Mouse (Mus musculus) left cerebral cortex, postnatal 10 days (tissue): ENCODE data around the gene Unk. TPM values are rescaled to one million over a fixed set of nuclear protein-coding genes. Genes with fewer than 3 reads are reported as not detected.
"Not testable (repeated sequence)": the region's sequence is repeated elsewhere in the genome, so short reads cannot be mapped to it uniquely, and the experiment has no call there.

Experiments used
- DNase-seq, 2 experiments: peaks; one replicate each; pipeline ENCODE4 v3.0.0; 2021 to 2022; ENCODE audit warnings: low spot score in 2 of 2, mixed read lengths in 1 of 2; ENCODE audit errors: extremely low spot score in 1 of 2
- intact Hi-C: fragments of 180-260 bp; cut with DNase I; formaldehyde crosslinking; loops from one replicate; pipeline ENCODE4 v1.15.1; 2025
- total RNA-seq, 2 experiments: library from RNA; stranded (reverse); gene quantifications; 2 replicates each; pipeline ENCODE4 v1.2.3; 2021

The Unk gene
- total RNA-seq, 2 experiments from 2014 or later = 24.8 to 25.8 TPM

DNA sequence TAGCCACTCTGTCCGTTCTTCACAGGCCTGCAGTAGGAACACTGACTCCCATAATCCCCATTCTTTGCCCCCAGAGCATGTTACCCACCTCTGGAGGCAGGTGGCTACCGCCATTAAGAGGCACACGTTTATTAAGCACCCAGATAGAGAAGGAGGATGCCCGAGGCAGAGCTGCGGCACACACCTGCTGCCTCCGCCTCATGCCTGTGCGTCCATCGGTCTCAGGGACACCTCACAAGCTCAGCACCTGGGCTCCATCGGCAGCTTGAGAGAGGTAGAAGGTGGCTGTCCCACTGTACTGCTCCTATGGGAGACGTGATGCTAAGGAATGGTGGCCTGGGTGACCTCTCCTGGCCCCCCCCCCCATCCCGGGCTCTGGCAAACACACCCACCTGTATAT is 21.7 kb upstream of the Unk start:
- no peak for DNase-seq
- intact Hi-C loops = no loop called here

DNA sequence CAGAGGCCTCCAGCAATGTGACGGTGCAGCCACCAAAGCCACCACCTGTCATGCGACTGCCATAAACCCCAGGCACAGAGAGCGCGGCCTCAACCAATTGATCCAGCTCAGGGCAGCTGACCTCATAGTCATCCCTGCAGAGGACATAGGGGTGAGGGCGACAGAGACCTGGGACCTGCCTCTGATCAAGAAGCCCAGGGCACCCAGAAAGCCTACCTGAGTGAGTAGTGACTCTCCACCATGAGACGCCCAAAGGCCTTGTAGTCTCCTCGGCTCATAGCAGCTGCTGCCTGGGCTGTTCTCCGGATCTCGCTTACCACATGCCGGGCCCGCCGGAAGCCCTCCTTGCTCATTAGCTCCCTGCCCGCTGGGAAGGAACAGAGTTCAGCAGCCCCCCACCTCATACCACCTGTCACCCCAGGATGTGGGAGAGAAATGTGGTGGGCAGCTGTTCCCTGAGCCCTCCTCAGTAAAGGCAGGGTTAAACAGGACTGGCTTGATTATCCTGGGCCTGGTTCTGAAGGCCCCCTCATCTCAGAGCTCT is 21.2 kb upstream of the Unk start:
- intact Hi-C loops = no loop called here
- no peak for DNase-seq

DNA sequence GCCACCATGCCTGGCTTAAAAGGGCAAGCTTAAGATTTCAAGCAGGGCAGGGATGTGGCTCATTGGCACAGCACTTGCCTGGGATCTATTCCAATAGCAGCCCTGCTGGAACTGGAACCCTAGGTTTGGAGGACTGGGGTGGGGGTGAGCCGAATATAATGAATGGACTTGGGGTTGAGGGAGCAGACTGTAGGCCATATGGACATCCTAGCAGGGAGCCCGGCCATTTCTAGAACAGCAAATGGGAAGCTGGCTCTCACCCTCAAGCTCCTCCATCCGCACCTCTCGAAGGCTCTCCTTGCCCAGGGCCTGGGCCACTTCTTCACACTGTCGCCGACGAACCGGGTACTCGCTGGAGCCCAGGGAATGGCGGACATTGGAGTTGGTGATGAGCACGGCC is 20.5 kb upstream of the Unk start:
- intact Hi-C loops = no loop called here
- DNase-seq = no peak

GRCm38 (mm10) chr11:116010146-116010545 is 20.0 kb upstream of the Unk start:
- intact Hi-C loops = no loop called here

DNA sequence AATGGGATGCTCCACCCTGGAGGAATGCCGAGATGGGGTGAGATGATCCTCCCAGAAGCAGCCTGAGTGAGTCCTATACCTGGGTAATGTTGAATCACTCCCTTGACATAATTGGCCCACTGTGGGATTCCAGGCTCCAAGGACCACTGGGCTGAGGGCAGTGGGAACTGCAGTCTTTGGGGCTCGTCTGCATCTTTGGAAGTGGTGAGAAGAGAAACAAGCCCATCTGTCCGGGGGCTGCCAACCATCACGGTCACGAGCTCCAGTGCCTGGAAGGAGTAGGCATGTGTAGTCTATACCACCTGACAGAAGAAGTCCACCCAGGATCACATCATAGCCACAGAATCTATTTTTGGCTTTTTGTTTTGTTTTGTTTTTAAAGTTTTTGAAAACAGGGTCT is 19.2 kb upstream of the Unk start:
- intact Hi-C loops = no loop called here
- no peak for DNase-seq

More at GRCm38 (mm10) chr11:116010146-116010545, 20.0 kb upstream of the Unk start:
- no peak for DNase-seq

- intact Hi-C loops = no loop called here
- no peak for DNase-seq
These were observed 18.4 kb upstream of the Unk start for GRCm38 (mm10) chr11:116011529-116012261.

- intact Hi-C loops = no loop called here
- peak; percentile 59 to 95 for DNase-seq
These were observed 17.7 kb upstream of the Unk start, which contains the start of gene Galk1 for GRCm38 (mm10) chr11:116012262-116012947. Gene Galk1, minus strand, starts transcription at chr11:116012719.

GRCm38 (mm10) chr11:116014821-116015220 is 15.3 kb upstream of the Unk start:
- intact Hi-C loops = no loop called here
- no peak for DNase-seq

DNA sequence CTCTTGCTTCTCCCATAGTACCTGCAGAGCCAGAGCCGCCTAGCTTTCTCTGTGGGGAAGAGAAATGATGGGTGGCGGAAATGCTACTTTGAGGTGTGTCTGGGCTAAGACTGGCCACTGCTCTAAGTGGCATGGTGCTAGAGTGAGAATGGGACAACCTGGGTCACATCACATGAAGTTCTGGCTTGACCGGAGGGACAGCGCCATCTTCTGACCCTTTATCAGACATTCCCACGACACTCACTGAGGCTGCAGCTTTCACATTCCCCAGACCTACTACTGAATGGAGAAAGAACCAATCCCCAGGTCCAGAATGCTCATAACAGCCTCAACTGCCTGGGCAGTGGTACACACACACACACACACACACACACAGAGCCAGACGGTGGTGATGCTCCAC is 12.0 kb upstream of the Unk start:
- DNase-seq = peak in 1 of 2 experiments; percentile 46

DNA sequence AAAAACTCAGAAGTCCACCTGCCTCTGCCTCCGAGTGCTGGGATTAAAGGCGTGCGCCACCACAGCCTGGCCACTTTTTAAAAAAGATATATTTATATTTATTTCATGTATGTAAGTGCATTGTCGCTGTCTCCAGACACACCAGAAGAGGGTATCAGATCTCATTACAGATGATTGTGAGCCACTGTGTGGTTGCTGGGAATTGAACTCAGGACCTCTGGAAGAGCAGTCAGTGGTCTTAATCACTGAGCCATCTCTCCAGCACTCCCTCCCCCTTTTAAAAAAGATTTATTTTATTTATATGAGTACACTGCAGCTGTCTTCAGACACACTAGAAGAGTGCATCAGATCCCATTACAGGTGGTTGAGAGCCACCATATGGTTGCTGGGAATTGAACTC is 11.3 kb upstream of the Unk start:
- DNase-seq, intact Hi-C loops: not testable (repeated sequence)

More for the DNA sequence above, 12.0 kb upstream of the Unk start:
- intact Hi-C loops = no loop called here

GRCm38 (mm10) chr11:116019360-116019791 is 10.7 kb upstream of the Unk start:
- intact Hi-C loops = no loop called here

GRCm38 (mm10) chr11:116019976-116020411 is 10.1 kb upstream of the Unk start:
- intact Hi-C loops = no loop called here
- DNase-seq = peak in 1 of 2 experiments; percentile 54

More at GRCm38 (mm10) chr11:116019360-116019791, 10.7 kb upstream of the Unk start:
- DNase-seq = no peak

GRCm38 (mm10) chr11:116020519-116020922 is 9.6 kb upstream of the Unk start:
- intact Hi-C loops = no loop called here
- DNase-seq = no peak

- intact Hi-C loops = no loop called here
- no peak for DNase-seq
These were observed 8.5 kb upstream of the Unk start for GRCm38 (mm10) chr11:116021328-116022220.

DNA sequence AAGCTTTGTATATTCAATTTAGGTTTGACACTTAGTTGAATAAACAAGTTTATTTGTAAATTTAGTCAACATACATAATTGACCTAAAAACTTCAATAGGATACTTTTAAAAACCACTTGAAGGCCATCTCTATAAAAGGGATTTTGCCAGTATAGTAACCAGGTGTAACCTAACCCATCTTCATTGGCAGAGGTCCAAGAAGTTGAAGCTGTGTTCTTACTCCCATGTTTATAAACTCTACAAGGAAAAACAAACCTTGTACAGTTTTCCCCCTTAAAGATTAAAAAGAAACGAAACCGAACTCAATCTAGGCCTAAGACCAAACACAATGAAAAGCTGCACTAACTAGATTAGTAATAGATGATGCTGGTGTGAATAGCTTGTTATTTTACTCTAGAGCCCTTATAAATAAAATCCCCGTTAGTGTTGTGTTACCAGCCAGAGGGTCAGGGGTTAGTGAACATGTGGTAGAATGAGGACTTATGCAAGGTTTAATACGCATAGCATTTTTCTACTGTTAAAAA is 7.8 kb upstream of the Unk start:
- intact Hi-C loops = no loop called here
- DNase-seq = no peak

DNA sequence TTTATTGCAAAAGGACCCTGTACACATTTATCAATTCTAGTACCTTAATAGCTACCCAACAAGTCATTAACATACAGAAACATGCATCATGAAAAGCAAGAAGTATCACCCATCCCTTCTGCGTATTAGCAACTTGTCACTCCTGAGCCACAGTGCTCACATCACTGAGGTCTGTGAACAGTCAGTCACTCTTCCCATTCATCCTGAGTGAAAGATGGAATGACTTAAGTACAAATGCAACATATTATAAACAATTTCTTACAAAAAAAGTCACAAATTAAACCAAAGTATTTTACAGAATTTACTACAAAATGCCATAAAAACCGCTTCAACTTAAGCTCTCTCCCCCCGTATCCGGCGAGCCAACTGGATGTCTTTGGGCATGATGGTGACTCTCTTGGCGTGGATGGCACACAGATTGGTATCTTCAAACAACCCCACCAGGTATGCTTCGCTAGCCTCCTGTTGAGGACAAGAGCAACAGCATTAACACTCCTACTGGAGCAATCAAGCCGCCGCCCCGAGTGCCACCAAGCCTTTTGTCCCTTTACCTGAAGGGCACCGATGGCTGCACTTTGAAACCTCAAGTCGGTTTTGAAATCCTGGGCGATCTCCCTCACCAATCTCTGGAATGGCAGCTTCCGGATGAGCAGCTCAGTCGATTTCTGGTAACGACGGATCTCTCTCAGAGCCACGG is 6.9 kb upstream of the Unk start:
- intact Hi-C loops, DNase-seq: not testable (repeated sequence)

DNA sequence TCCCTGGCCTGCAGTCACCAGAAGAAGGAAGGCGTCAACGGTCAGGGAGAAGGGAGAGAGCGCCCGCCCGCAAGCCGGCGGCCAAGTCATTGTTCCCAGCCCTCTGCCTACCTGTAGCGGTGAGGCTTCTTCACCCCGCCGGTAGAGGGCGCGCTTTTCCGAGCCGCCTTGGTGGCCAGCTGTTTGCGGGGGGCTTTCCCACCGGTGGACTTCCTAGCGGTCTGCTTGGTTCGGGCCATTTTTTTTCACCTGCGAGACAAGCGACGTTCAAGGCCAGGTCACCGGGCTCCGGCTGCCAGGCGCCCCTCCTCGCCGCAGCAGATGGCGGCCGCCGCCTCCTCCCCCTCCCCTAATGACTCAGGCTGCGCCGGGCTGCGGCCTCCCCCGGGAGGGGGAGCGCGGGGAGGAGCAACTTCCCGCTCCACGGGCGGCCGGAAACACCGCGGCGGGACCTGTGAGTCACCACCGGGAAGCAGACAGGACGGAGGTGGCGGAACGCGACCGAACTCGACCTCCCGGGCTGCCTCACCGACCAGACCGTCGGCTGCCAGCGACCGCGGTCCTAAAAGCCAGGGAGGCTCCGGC is 6.3 kb upstream of the Unk start:
- intact Hi-C loops = no loop called here
- DNase-seq = peak; percentile 60 to 92

DNA sequence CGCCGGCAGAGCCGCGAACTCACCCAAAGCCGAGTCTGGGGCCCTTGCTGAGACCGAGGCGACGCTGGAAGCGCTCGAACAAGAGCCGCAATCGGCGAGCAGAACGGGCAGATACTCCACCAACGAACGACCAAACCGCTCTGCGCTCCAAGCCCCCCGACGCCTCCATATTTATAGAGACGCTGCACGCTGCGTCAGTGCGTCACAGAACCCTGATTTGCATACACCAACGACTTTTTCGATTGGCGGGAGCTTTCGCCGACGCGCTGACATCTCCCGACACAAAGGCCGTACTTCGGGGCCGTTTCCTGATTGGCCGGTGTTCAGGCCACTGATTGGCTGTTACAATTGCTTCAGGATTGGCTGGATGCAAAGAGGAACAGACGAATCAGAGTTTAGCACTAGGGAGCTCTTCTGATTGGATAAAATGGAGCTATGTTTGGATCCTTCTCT is 5.7 kb upstream of the Unk start:
- intact Hi-C loops = no loop called here
- DNase-seq = peak; percentile 96 to 98
